Mouse (Mus musculus) 416B (cell line): ENCODE measurements around the gene Ly86.

Experiments used
- DNase-seq: peaks from one replicate; pipeline ENCODE4 v3.0.0; 2011; ENCODE audit warnings: low read depth

Ly86 gene

GRCm38 (mm10) chr13:37459022-37459421, 114.0 kb downstream of the Ly86 start:
- no peak for DNase-seq

DNA sequence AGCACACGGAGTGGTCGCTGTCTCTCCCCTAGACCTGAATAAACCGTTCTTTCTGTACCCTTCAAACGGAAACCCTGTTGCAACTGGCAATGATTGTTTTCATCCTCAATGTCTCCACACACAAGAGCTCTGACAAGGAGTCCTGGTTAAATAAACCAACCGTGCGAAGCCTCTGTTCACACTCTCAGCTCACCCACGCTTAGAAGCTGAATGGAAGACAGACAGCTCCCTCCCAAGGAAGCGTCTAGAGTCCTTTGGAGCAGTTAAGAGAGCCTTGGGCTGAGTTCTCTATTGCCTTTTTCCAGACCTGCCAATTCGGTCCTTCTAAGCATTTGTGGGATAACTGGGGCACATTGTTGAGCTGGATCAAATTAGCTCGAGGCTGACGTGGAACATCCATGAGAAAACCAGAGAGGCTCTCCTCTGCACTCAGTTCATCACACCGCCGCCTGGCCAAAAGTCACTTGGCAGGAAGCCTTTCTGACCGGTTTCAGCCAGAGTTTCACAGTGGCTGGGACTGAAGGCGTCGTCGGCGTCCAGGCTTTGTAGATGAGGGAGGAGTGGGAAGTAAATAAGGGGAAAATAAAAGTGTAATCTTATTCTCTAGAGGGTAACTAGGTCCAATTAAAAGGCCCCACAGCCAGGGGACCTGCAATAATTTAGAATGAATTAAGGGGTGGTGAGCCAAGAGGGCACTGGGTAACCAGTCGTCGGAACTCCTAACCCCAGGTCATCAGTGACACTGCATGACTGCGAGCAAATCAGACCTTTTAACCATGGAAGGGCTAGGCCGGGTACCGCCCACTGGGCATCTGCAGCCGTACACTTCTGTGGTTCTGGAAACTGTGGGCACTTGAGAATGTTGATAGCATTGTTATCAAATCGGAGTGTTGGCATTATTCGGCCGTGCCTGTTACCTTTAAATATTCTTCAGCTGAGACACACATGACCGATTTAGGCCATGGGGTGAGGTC, 115.2 kb downstream of the Ly86 start:
- DNase-seq, result no peak

DNA sequence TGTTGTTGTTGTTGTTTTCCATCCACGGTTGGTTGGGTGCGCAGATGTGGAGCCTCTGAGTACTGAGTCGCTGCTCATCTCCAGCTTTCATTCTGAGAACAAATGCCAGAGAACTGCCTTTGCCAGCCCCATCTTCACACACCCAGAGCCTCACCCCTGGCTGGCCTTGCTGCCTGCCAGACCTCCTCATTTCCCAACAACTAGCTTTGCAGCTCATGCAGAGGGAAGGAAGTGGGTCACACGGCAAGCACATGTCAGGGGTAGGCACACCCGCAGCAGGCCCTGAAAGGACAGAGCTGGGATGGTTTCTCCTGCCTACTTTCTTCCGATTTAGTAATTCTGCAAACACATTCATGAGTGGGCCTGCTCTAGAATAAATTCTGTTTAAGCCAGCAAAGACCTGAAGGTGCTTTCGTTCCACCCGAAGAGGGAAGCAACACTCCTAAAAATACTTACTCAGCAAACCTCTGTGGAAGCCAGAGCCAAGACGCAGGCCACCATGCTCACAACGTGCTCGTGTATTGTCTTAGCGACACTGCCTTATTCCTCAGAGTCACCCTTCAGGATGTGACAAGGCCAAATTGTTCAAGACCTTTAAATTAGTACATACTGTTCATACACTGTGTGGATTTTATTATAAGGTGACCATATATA, 117.2 kb downstream of the Ly86 start:
- DNase-seq, result peak; percentile 67

DNA sequence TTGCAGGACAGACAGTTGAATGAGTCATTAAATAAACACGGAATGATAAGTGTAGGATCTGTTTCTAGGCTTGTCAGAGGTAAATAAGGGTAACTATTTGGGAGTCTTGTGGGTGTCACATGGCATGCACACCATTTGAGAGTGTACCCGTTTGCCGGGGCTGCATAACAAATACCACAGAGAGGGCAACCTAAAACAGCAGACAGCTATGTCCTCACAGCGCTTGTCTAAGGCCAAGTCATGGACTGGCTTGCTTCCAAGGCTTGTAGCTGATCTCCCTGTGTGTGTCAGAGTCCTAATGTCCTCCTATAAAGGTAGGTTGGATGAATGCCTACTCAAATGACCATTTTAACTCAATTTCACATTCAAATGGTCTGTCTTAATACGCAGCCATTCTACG, 120.7 kb downstream of the Ly86 start:
- DNase-seq, result no peak

DNA sequence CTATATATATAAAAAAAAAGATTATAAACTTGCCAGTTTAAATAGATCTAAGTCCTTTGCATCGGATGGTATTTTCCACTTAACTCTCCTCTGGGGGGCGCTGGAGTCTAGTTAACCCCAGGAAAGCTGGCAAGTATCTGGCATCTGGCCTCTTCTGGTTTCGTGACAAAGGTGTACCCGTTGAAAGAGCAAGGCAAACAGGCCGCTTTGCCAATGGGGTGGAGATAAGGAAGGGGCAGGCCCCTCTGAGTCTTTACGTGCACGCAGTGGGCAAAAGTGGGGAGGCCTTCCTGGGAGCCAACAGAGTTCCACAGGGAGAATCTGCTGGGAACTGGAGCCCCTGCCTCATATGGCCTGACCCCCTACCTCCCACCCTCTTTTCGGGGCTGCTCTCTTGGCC, 122.8 kb downstream of the Ly86 start:
- peak; percentile 92 for DNase-seq
